Mouse (Mus musculus): ENCODE data around the gene Il17c. TPM values are rescaled to one million over a fixed set of nuclear protein-coding genes. Genes with fewer than 3 reads are reported as not detected.

The Il17c gene
- 0.05 TPM in 1 of 2 replicates, not detected in the other for polyA plus RNA-seq (2012; rRNA removed)

DNA sequence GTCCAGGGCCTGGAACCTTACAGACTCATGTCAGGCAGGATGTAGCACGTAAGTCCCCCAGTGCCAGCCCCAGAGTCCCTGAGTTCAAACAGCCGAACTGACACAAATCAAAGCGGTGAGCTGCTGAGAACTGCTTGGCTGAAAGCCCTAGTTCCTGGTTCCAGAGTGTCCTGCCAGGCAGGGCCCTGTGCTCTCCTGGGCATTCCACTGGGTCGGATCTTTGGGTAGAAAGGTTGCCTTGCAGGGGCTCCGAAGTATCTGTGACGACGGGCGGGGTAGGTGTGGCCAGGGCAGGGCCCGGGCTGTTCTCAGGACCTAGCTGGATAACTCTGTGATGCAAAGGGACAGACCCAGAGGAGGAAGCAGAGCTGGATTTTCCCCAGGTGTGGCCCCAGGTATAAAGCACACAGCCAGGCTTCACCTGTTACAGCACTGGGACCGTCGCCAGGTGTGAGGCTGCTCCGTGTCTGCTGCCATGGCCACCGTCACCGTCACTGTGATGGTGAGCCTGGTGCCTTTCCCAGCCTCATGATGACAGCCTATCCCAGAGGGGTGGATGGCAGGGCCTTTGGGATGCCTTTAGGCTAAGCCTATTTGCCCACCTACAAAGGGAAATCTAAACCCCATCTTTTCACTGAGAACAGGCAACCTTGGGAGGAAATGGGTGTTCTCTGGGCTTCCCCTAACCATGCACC, at the start of gene Il17c:
Gene Il17c, plus strand, starts transcription at position 645 of the 695 bp plus-strand sequence.

DNA sequence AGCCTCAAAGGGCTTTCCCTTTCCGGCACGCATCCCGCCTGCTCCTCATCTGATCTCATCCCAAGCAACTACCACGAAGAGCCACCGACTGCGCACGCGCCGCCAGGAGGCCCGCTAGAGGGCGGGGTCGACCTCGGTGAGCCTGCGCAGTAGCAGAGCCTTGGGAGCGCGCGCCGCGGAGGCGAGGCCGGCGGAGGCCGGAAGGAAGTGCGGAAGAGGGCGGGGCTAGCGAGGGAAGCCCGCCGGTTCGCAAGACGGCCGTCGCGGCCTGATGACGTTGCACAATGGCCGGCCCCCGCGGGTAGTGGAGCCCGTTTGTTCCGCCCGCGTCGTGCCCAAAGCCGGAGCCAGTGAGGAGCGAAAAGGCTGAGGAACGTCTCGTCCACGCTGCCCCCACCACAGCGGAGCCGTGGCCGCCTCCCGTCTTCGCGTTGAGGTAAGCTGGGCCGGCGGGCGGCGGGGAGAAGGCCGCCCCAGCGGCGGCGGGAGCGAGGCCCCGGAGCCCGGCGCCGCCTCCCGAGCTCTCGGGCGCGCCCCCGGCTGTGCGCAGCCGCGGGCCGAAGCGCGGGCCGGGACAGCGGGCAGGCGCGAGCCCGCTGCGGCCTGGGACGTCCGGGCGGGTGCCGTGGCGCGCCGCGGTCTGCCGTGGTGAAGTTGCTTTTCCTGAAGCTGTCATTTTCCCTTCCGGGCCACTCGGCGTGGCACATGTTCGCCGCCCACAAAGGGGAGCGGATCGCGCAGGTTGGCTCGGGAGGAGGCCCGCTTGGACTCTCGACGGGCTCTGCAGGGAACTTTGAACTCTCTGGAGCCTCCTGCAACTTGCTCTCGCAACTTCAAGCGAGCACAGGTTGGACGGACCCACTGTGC, 45.2 kb upstream of the Il17c start, which contains the start of gene Zc3h18:
Gene Zc3h18, plus strand, starts transcription at position 245 of the 867 bp plus-strand sequence.

DNA sequence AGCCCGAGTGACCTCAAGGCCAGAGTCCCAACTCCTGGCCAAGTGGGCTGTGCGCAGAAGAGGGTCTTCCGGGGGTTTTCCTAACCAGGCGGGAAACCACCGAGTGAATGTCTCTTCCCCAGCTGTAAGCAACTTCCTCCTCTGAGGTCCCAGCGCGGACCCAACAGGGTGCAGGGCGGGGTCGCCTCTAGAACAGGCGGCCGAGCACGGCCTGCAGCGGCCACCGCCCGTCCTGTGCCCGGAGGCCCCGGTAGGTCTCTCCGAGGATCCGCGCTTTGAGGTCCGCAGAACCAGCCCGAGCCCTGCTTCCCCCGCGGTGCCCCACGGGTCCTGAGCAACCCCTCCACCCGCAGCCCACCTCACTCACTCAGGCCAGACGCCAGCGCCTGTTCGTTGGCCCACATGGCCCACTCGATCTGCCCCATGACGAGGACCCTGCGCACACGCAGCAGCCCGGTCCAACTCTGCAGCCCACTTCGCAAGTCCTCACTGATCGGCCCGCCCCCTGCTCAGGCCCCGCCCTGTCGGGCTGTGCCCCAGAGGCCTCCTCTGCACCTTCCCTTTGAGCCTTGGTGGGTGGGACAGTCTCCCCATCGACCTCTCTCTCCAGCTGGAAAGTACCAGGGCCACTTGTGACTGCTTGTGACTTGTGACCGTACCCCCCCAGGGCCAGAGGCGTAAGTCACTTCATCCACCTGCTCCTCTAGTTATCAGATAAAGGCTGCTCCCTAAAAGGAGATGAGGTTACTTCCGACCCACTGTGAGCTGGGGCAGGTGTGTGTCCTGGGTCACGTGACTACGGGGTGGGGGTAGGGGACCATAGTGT, 10.8 kb downstream of the Il17c start, which contains the start of gene Cyba:
Gene Cyba, minus strand, starts transcription at position 488 of the 826 bp plus-strand sequence.

DNA sequence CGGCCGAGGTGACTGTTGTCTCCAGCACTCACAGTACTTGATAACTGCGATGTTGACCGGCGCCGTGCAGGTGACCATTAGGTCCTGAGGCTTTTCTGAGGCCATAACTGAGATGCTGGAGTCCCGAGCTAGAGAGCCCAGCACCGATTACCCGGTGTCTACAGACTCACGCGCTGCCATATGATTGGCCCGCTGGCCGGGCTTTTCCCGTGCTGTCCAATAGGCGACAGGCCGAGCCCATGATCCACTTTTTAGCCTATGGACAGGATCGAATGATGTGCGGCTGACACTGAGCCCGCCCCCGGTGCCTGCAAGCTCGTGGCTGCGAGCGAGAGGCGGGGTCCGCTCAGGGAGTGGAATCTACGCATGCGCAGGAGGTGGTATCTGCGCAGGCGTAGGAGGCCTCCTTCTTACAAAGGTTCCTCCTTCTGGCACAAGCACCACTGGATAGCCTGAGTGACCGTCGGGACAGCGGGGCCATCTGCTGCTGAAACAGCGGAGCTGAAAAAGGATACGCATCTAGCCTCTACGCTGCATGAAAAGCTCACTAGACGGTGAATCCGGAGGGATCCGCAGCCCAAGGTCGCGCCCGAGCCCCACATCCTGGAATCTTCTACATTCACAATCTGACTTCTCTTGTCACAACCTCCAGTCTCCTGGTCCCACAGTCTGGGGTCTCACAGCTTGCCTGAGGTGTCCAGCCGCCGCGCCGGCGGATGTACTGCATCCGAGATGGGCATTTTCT, 21.6 kb downstream of the Il17c start, which contains the start of gene Mvd:
Gene Mvd, minus strand, starts transcription at position 161 of the 745 bp plus-strand sequence.

DNA sequence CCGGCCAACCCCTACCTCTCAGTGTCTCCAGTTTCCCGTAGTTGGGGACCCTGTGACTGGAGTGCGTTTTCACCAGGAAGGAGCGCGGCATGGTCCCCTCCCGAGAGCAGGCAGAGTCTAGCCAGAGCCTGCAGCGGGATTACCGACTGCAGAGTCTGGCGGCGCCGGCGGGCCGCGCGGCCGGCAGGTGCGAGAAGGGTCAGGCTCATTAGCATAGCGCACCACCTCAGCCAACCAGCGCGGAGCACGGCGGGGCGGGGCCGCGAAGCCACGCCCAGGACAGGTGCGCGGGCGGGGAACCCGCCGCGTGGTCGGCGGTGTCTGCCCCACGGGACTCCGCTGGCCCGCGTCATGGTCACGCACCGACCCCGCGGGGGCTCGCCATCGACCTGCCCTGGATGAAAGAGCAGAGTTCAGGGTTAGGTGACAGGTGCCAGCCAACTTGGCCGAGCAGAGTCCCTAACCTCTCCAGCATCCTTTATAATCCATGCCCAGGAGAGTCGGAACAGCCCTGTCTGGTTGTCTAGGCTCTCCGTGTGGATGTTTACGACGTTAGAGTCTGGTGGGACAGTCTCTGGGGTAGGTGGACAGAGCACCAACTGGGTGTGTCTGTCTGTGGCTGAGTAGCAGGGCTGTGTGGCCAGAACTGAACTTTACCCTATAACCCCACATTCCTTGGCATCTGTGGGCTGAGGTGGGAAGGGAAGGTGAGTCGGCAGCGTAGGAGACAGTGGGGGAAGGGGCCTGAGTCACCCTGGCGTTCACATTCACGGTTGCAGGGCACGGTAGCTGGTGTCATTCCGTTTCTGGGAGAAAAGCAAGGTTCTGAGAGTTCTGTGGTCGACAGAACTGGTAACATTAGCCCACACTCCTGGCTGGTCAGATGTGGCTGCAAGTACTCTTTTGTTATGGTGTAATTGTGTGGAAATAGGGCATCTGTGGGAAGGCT, 39.0 kb downstream of the Il17c start, which contains the start of gene Snai3:
Gene Snai3, minus strand, starts transcription at position 210 of the 949 bp plus-strand sequence.

Other genes with a start within 250 kb of the Il17c start
- 34.5 and 41.9 TPM in 2 replicates for gene Zfpm1, start 139.9 kb upstream of the Il17c start, polyA plus RNA-seq (2012; rRNA removed)
- gene Trhr2, start 61.3 kb upstream of the Il17c start, polyA plus RNA-seq (2012; rRNA removed): not detected in 2 replicates
- gene Zc3h18, start 45.4 kb upstream of the Il17c start, polyA plus RNA-seq (2012; rRNA removed): 13.4 and 17.0 TPM in 2 replicates
- gene Cyba, start 10.9 kb downstream of the Il17c start, polyA plus RNA-seq (2012; rRNA removed): 107 and 119 TPM in 2 replicates
- gene Mvd, start 21.4 kb downstream of the Il17c start, polyA plus RNA-seq (2012; rRNA removed): 29.7 and 41.7 TPM in 2 replicates
- 0.84 and 0.85 TPM in 2 replicates for gene Snai3, start 38.7 kb downstream of the Il17c start, polyA plus RNA-seq (2012; rRNA removed)
- gene Rnf166, start 54.0 kb downstream of the Il17c start, polyA plus RNA-seq (2012; rRNA removed): 20.0 and 21.6 TPM in 2 replicates
- gene Ctu2, start 54.1 kb downstream of the Il17c start, polyA plus RNA-seq (2012; rRNA removed): 10.9 and 11.2 TPM in 2 replicates
- 25.4 and 31.4 TPM in 2 replicates for gene Piezo1, start 129.3 kb downstream of the Il17c start, polyA plus RNA-seq (2012; rRNA removed)
- 26.5 and 28.6 TPM in 2 replicates for gene Cdt1, start 146.0 kb downstream of the Il17c start, polyA plus RNA-seq (2012; rRNA removed)
- 113 and 120 TPM in 2 replicates for gene Aprt, start 154.9 kb downstream of the Il17c start, polyA plus RNA-seq (2012; rRNA removed)
- gene Galns, start 189.4 kb downstream of the Il17c start, polyA plus RNA-seq (2012; rRNA removed): 8.1 and 9.4 TPM in 2 replicates
- gene Trappc2l, start 189.6 kb downstream of the Il17c start, polyA plus RNA-seq (2012; rRNA removed): 34.3 and 38.9 TPM in 2 replicates
- gene Pabpn1l, start 200.7 kb downstream of the Il17c start, polyA plus RNA-seq (2012; rRNA removed): not detected in 2 replicates

Data from liver, embryonic 18 days (tissue).